Mouse (Mus musculus): Measurements from ENCODE around the gene Rnps1. TPM values are rescaled to one million over a fixed set of nuclear protein-coding genes. Genes with fewer than 3 reads are reported as not detected.

Rnps1 gene
- 423 and 452 TPM in 2 replicates for polyA plus RNA-seq (2016; fragmentation: Nextera tagmentation; extraction: Ambion mirVana)

DNA sequence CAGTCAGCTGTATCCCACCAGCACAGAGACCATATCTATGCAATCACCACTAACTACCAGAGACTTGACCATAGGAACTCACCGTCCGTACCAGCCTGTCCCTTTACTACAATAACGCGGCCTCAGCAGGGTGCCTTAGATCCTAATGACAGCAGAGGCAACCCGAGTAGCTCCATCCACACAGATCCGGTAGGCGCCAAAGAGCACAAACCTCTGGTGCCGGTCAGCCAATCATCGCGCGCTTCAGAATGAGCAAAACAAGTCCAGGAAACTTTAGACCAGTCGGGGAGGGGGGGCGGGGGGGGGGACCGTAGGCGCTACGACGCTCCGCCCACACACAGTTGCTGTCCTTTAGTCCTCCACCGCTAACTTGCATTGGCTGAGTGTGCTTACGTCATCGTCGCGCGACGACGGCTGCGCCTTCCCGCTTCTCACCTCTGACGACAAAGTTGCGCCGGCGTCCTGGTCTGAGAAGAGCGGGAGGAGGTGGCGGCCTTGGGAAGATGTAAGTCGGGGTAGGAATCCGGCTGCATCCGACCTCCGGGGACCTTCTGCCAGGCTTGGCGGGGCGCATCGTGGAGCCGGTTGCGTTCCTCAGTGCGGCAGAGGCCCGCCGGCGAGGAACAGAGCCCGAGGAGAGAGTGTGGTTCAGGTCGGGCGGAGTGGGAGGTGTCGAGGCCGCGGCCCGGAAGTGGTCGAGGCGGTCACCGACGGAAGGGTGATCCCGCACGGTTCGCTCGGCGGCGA is at the start of gene Rnps1:
Gene Rnps1 (plus strand): TSS at position 336 of the 747 bp plus-strand sequence.
- DNase-seq (ENCODE audit: low spot score) = peak; percentile 100
- peak within 1 kb of the TSS; percentile 99 for H3K27ac ChIP-seq
- H3K27me3 ChIP-seq (ENCODE audit: insufficient read depth, poor library complexity, severe bottlenecking) = no peaks in the 10 kb centered on the region
- peak within 1 kb of the TSS; percentile 96 for H3K4me3 ChIP-seq
- peaks cover 28% of the 10 kb centered on the region for H3K4me1 ChIP-seq (replicated peaks)
- H3K36me3 ChIP-seq = peaks cover 56% of the 10 kb centered on the region
- under 1% methylated on average over 64 of the region's 64 CpGs for WGBS
- H3K9me3 ChIP-seq = no peaks in the 10 kb centered on the region

DNA sequence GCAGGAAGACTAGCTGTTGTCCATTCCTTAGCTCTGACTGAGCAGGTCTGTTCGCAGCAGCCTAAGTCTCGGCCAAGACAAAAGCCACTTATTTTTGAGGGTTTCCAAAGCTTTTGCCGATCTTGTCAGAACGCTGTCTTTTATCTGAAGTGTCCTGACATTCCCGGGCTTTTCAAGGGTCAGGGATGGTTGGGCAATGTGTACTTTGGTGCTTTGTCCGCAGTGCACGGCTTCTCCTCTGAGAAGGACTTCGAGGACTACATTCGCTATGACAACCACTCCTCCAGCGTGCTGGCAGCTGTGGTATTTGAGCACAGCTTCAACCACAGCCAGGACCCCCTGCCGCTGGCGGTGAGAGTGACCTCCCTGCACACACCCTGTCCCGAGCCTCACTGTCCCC is 48.5 kb upstream of the Rnps1 start:
- DNase-seq (ENCODE audit: low spot score) = no peak
- Histone ChIP-seq H3K36me3 (peaks cover 33% of the 10 kb centered on the region), H3K27me3 (ENCODE audit: insufficient read depth, poor library complexity, severe bottlenecking) (no peaks in the 10 kb centered on the region), H3K9me3 (no peaks in the 10 kb centered on the region), H3K4me1 (replicated peaks) (peaks cover 8% of the 10 kb centered on the region), H3K27ac (peak overlapping the region; percentile 36), H3K4me3 (no peak overlapping the region)
- WGBS = 31% methylated on average over 13 of the region's 13 CpGs

DNA sequence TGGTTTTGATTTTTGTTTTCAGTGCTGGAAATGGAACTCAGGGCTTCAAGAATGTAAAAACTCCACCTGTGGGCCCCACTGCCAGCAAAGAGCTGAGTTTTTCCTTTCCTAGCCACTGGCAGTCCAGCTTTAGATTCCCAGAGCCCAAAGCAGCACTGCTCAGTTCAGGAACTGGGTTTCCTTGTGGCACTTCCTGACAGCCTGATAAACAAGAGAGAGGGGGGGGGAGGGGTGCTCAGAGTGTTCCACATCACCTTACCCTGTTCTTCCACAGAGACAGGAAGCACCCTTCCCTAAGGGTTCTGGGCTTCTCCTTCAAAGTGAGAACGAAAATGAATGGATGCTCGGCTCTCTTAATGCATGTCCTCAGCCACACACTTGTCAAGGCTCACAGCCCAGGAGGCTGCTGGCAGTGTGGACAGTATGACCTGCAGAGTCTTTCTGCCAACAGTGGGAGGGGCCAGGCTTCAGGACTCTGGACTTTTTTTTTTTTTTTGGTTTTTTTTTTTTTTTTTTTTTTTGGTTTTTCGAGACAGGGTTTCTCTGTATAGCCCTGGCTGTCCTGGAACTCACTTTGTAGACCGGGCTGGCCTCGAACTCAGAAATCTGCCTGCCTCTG is 39.2 kb upstream of the Rnps1 start:
- Histone ChIP-seq H3K27me3 (ENCODE audit: insufficient read depth, poor library complexity, severe bottlenecking) (no peaks in the 10 kb centered on the region), H3K4me3 (no peak overlapping the region), H3K4me1 (replicated peaks) (0 out of 2 replicates have a peak, but pooled peaks cover 6% of the 10 kb centered on the region), H3K27ac (no peak overlapping the region), H3K9me3 (no peaks in the 10 kb centered on the region), H3K36me3 (peaks cover 40% of the 10 kb centered on the region)
- DNase-seq (ENCODE audit: low spot score) = no peak
- WGBS = 83% methylated on average over 5 of the region's 5 CpGs

DNA sequence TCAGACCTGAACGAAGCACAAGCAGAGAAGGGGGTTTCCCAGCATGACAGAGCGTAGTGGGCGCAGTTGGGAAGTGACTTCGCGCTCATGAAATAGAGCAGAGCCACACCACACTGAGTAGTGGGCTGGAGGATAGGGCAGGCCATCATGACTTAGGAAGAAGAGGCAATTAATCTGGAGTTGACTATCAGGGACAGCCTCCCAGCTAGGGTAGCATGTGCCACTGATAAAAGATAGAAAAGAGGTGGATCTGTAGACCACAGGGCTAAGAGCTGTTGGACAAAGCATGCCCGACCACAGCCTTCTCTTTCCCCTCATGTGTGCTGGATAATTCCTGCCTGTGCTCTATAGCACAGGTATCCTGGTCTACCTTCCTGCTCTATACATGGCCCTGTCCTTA is 38.5 kb upstream of the Rnps1 start:
- Histone ChIP-seq H3K36me3 (peaks cover 37% of the 10 kb centered on the region), H3K9me3 (no peaks in the 10 kb centered on the region), H3K27ac (no peak overlapping the region), H3K4me1 (replicated peaks) (0 out of 2 replicates have a peak, but pooled peaks cover 6% of the 10 kb centered on the region), H3K4me3 (no peak overlapping the region), H3K27me3 (ENCODE audit: insufficient read depth, poor library complexity, severe bottlenecking) (no peaks in the 10 kb centered on the region)
- DNase-seq (ENCODE audit: low spot score) = no peak
- WGBS = 91% methylated on average over 6 of the region's 6 CpGs

DNA sequence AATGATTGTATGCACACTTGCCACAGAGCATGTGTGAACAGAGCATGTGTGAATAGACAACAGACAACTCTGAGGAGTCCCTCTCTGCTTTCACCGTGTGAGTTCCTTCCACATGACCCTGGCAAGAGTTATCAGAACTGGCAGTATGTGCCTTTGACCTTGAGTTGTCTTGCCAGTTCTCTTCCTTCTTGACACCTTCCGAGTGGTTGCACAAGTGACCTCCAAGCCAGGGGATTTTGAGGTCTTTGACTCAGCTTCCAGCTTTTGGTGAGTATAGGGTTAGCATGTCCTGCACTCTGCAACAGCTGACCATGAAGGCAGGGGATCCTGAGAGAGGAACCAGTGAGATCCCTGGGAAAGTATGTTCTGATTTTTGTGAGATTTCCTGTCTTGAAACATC is 35.9 kb upstream of the Rnps1 start:
- Histone ChIP-seq H3K27me3 (ENCODE audit: insufficient read depth, poor library complexity, severe bottlenecking) (no peaks in the 10 kb centered on the region), H3K4me1 (replicated peaks) (0 out of 2 replicates have a peak, but pooled peaks cover 6% of the 10 kb centered on the region), H3K9me3 (no peaks in the 10 kb centered on the region), H3K27ac (no peak overlapping the region), H3K4me3 (no peak overlapping the region), H3K36me3 (peaks cover 39% of the 10 kb centered on the region)
- no peak for DNase-seq (ENCODE audit: low spot score)
- WGBS = 84% methylated on average over 2 of the region's 2 CpGs

DNA sequence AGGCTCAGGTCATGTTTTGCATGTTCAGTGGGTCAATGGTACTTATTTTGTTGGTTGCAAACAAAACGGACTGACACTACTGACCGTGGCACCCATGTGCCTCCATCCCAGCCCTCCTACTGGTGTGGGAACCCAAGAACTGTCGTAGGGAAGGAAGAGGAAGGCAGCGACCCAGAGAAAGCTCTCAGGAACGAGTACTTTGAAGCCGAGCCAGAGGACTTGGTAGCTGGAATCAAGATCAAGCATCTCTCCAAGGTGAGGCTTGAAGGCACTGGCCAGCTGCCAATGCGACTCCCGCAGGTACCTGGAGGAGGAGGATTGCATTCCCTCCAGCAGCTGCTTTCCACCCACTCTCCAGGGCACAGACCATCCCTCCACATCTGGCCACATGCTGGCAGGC is 30.6 kb upstream of the Rnps1 start:
- H3K36me3 ChIP-seq = peaks cover 59% of the 10 kb centered on the region
- no peaks in the 10 kb centered on the region for H3K9me3 ChIP-seq
- H3K4me1 ChIP-seq (replicated peaks) = no peaks in the 10 kb centered on the region
- WGBS = 88% methylated on average over 8 of the region's 8 CpGs
- no peak overlapping the region for H3K4me3 ChIP-seq
- no peak for DNase-seq (ENCODE audit: low spot score)
- no peaks in the 10 kb centered on the region for H3K27me3 ChIP-seq (ENCODE audit: insufficient read depth, poor library complexity, severe bottlenecking)
- no peak overlapping the region for H3K27ac ChIP-seq

DNA sequence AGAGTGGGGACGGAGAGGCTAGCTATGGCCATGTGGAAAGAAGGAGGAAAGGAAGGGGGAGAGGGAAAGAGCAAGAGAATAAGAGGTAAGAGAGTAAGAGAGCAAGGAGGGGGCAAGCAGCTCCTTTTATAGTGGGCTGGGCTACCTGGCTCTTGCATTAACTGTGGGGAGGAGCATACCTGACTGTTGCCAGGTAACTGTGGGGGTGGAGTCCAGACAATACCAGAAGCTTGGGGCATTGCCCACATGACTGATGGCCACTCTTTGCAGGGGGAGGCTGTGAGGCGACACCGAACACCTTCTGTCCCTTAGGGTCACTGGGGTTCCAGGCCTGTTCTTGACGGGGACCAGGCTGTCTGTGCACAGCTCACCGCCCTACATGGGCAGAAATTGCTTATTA is 25.7 kb upstream of the Rnps1 start:
- Histone ChIP-seq H3K4me1 (replicated peaks) (no peaks in the 10 kb centered on the region), H3K9me3 (no peaks in the 10 kb centered on the region), H3K4me3 (no peak overlapping the region), H3K27me3 (ENCODE audit: insufficient read depth, poor library complexity, severe bottlenecking) (no peaks in the 10 kb centered on the region), H3K36me3 (peaks cover 71% of the 10 kb centered on the region), H3K27ac (no peak overlapping the region)
- 86% methylated on average over 5 of the region's 5 CpGs for WGBS
- DNase-seq (ENCODE audit: low spot score) = no peak

DNA sequence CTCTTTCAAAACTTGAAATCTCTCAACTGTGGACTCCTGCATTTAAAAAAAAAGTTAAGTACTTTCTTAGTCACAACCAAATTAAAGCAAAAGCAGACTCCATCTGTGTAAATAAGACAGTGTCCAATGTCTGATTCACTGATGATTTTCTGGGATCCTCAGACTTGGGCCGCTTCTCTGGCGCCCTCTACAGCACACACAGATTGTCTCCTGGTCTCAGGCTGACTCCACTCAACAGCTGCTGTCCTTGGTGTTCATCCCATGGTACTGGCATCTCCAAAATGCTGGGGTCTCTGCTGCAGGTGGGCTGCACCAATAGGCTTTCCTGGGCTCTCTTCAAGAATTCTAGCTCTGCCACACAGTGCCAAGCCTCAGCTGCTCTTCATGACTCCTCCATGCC is 24.5 kb upstream of the Rnps1 start:
- no peaks in the 10 kb centered on the region for H3K9me3 ChIP-seq
- H3K4me3 ChIP-seq = no peak overlapping the region
- H3K36me3 ChIP-seq = peaks cover 60% of the 10 kb centered on the region
- no peaks in the 10 kb centered on the region for H3K4me1 ChIP-seq (replicated peaks)
- H3K27ac ChIP-seq = no peak overlapping the region
- H3K27me3 ChIP-seq (ENCODE audit: insufficient read depth, poor library complexity, severe bottlenecking) = no peaks in the 10 kb centered on the region
- 4% methylated on average over 2 of the region's 2 CpGs for WGBS
- DNase-seq (ENCODE audit: low spot score) = peak; percentile 43

DNA sequence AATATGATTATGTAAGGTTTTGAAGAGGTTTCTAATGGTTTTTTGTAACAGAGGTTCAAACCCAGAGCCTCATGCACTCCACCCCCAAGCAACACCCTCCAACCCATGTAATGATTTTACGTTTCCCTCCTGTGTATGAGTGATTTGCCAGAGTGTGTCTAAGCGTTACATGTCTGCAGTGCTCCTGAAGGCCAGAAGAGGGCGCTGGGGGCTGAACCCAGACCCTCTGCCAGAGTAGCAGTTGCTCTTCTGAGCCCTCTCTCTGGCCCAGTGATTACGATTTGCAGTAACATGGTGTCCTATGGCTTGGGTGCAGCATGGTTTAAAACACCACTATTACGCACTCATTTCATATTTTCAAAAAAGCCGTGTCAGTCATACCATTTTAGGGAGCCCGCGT is 23.2 kb upstream of the Rnps1 start:
- H3K4me3 ChIP-seq = no peak overlapping the region
- DNase-seq (ENCODE audit: low spot score) = peak; percentile 19
- H3K9me3 ChIP-seq = no peaks in the 10 kb centered on the region
- H3K27ac ChIP-seq = no peak overlapping the region
- H3K36me3 ChIP-seq = peaks cover 48% of the 10 kb centered on the region
- WGBS = 67% methylated on average over 8 of the region's 8 CpGs
- no peaks in the 10 kb centered on the region for H3K27me3 ChIP-seq (ENCODE audit: insufficient read depth, poor library complexity, severe bottlenecking)
- H3K4me1 ChIP-seq (replicated peaks) = no peaks in the 10 kb centered on the region

DNA sequence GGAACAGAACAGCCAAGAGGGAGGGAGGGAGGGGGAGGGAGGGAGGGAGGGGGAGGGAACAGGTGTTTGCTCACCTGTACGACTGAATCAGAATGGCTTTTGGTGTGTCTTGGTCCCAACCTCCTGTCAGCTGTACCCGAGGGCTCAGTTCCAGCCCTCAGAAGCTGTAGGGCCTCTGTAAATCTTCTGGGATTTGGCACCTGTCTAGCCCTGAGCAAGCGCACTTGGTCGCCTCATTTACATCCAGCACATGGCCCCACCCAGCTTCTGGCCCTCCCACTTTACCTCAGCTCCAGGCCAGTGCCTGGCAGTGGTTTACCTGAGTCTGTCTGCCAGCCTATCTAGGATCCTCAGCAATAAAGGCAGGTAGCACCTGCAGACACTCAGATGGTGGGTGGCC is 20.8 kb upstream of the Rnps1 start:
- peaks cover 40% of the 10 kb centered on the region for H3K36me3 ChIP-seq
- WGBS = 39% methylated on average over 4 of the region's 4 CpGs
- H3K27ac ChIP-seq = no peak overlapping the region

DNA sequence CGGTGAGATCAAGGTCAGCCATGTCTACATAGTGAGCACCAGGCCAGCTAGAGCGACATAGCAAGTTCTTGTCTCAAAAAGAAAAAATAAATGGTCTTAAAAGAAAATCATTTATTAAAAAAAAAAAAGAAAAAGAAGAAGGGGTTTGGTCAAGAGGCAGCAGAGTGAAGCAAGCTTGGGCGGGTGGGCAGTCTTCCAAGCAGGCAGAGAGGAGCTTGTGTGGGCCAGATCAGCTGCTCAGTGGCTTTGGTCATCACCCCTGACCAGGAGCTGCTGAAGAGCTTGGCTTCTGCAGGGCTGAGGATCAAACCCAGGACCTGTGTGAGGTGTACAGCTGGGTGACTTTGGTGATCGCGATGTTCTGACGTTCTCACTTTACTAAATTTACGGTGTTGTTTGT is 19.9 kb upstream of the Rnps1 start:
- WGBS = 92% methylated on average over 7 of the region's 7 CpGs
- no peaks in the 10 kb centered on the region for H3K27me3 ChIP-seq (ENCODE audit: insufficient read depth, poor library complexity, severe bottlenecking)
- no peak for DNase-seq (ENCODE audit: low spot score)
- H3K36me3 ChIP-seq = peaks cover 45% of the 10 kb centered on the region
- no peak overlapping the region for H3K27ac ChIP-seq
- H3K4me3 ChIP-seq = no peak overlapping the region
- no peaks in the 10 kb centered on the region for H3K9me3 ChIP-seq
- no peaks in the 10 kb centered on the region for H3K4me1 ChIP-seq (replicated peaks)

More for the DNA sequence above, 20.8 kb upstream of the Rnps1 start:
- Histone ChIP-seq H3K4me3 (no peak overlapping the region), H3K27me3 (ENCODE audit: insufficient read depth, poor library complexity, severe bottlenecking) (no peaks in the 10 kb centered on the region), H3K4me1 (replicated peaks) (no peaks in the 10 kb centered on the region), H3K9me3 (no peaks in the 10 kb centered on the region)
- DNase-seq (ENCODE audit: low spot score) = no peak

DNA sequence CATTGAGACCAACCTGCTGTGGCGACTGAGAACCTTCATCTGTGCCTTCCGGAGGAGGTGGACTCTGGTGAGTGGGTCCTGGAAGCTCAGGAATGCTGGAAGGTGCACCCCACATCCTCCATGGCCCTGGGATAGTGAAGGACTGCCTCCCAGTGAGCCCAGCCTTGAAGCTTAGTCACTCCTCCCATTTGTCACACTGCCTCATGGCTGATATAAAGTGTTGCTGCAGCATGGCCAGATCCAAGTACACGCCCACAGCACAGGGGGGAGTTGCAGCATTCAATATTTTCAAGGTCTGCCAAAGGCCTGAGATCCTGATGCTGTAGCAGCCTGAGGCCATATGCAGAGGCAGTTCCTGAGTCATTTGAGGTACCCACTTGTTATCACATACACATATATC is 12.0 kb upstream of the Rnps1 start:
- Histone ChIP-seq H3K36me3 (peaks cover 88% of the 10 kb centered on the region), H3K27ac (no peak overlapping the region), H3K9me3 (no peaks in the 10 kb centered on the region), H3K4me3 (no peak overlapping the region), H3K27me3 (ENCODE audit: insufficient read depth, poor library complexity, severe bottlenecking) (no peaks in the 10 kb centered on the region), H3K4me1 (replicated peaks) (no peaks in the 10 kb centered on the region)
- DNase-seq (ENCODE audit: low spot score) = no peak
- 76% methylated on average over 3 of the region's 3 CpGs for WGBS

DNA sequence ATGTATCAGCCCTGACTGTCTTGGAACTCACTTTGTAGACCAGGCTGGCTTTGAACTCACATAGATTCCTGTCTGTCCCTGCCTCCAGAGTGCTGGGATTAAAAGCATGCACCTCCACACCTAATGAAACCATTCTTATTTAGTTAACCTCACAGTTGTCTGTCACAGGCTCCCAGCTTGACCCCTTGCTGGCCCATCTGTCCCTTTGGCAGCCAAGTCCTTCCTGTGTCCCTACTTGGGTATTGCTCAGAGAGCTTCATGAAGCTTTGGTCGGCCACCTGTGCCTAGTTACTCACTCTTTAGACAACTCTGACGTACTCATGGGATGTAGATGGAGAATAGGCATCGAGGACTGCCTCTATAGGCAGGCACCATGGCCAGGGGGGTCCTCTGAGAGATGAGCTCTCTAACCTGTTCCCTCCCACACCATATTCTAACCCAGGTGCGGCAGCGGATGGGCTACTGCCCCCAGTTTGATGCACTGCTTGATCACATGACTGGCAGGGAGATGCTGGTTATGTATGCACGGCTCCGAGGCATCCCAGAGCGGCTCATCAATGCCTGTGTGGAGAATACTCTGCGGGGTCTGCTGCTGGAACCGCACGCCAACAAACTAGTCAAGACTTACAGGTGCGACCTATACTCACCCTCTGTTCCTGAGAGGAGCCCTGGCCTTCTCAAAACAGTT is 7.1 kb upstream of the Rnps1 start:
- H3K27me3 ChIP-seq (ENCODE audit: insufficient read depth, poor library complexity, severe bottlenecking) = no peaks in the 10 kb centered on the region
- H3K4me3 ChIP-seq = no peak overlapping the region
- no peaks in the 10 kb centered on the region for H3K9me3 ChIP-seq
- no peak for DNase-seq (ENCODE audit: low spot score)
- WGBS = 91% methylated on average over 12 of the region's 12 CpGs
- H3K36me3 ChIP-seq = peaks cover 86% of the 10 kb centered on the region
- no peak overlapping the region for H3K27ac ChIP-seq
- H3K4me1 ChIP-seq (replicated peaks) = no peaks in the 10 kb centered on the region

All from hindbrain, embryonic 10.5 days (tissue).